Mouse (Mus musculus) G1E (cell line): Measurements from ENCODE around the gene Ssbp3.

Experiments used
- CTCF ChIP-seq: IDR thresholded peaks from 2 replicates; pipeline ENCODE4 v1.5.1; 2012; ENCODE audit warnings: low read depth, low read length, inconsistent platforms, mixed read lengths
- GATA1 ChIP-seq: IDR thresholded peaks from 2 replicates; pipeline ENCODE4 v1.6.1; 2012; ENCODE audit warnings: borderline replicate concordance, low read length, inconsistent platforms, mixed read lengths
- GATA2 ChIP-seq: IDR thresholded peaks from 2 replicates; pipeline ENCODE4 v1.6.1; 2012; ENCODE audit warnings: low read depth, low read length, inconsistent platforms, borderline replicate concordance
- POLR2AphosphoS5 ChIP-seq: IDR thresholded peaks from 2 replicates; pipeline ENCODE4 v1.6.1; 2012; ENCODE audit warnings: low read depth, low read length, inconsistent platforms; ENCODE audit not compliant: insufficient replicate concordance
- TAL1 ChIP-seq: conservative IDR thresholded peaks from 2 replicates; pipeline ENCODE4 v1.6.1; 2012; ENCODE audit warnings: low read depth, low read length, inconsistent platforms, mixed read lengths

DNA sequence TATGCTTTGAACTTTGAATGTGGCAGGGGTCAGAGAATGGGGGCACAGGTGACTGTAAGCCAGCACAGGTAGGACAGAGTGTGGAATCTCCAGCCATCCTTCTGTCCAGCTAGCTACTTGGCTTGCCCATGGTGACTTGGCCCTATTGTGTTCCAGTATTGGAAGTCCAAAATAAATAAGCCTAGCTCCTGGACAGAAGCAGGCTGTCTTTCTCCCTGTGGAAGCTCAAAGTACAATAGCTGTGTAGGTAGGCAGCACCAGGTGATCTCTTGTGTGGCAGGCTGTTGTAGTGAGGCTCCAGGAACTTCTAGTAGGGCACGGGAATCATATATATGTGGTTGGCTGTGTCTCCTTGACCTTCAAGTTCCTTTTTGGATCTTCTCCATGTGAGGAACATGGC, 50.8 kb downstream of the Ssbp3 start:
- TF ChIP-seq TAL1 (no peak), CTCF (no peak), GATA1 (no peak), GATA2 (no peak), POLR2AphosphoS5 (no peak)
